ENCODE assay signal across 8 mouse cellular contexts in genomic region chr9:31400441-31400840, GRCm38 (mm10). TPM values are rescaled to one million over a fixed set of nuclear protein-coding genes. Genes with fewer than 3 reads are reported as not detected.
DNase-seq lines count a peak whose midpoint lies in the region; ATAC-seq and TF ChIP-seq lines count a peak whose summit lies in the region.

No protein-coding gene starts in this region.

- no peak overlapping the region for H3K4me2 ChIP-seq in forebrain, embryonic 14.5 days (ENCODE audit: low read length)
- H3K4me2 ChIP-seq in forebrain, embryonic 15.5 days (replicated peaks): no peak overlapping the region

- no peaks in the 10 kb centered on the region for H3K9me3 ChIP-seq in forebrain, embryonic 14.5 days (replicated peaks; ENCODE audit: control insufficient read depth, low read length)
- H3K9me3 ChIP-seq in forebrain, embryonic 15.5 days: no peaks in the 10 kb centered on the region

- H3K27me3 ChIP-seq in forebrain, embryonic 14.5 days (replicated peaks; ENCODE audit: control insufficient read depth, insufficient read depth, low read length): no peaks in the 10 kb centered on the region
- H3K27me3 ChIP-seq in forebrain, embryonic 15.5 days: no peaks in the 10 kb centered on the region

- H3K4me3 ChIP-seq in forebrain, embryonic 14.5 days (ENCODE audit: low read depth, low read length): no peak overlapping the region
- no peak overlapping the region for H3K4me3 ChIP-seq in forebrain, embryonic 15.5 days
- H3K4me3 ChIP-seq in bone marrow macrophage, adult 2 months (ENCODE audit: insufficient read depth, low read length): no peak overlapping the region
- H3K4me3 ChIP-seq in layer of hippocampus, adult 2 months: no peak overlapping the region

- DNase-seq in forebrain, embryonic 14.5 days (ENCODE audit: low spot score): peak; percentile 68
- peak; percentile 52 for DNase-seq in CD4-positive helper T cell, adult 2 months (ENCODE audit: low read depth, low spot score)
- DNase-seq in fibroblast of lung, adult 2 months (ENCODE audit: low read depth): peak; percentile 44
- peak; percentile 58 to 78 for DNase-seq in layer of hippocampus, adult 2 months (ENCODE audit: low spot score in 2 of 2)
- DNase-seq in lung, postnatal 4 days: peak; percentile 61 to 80
- DNase-seq in spleen, postnatal 14 days (ENCODE audit: low spot score in 2 of 2): peak; percentile 37 to 71

- no peak for ATAC-seq in forebrain, embryonic 14.5 days
- ATAC-seq in forebrain, embryonic 15.5 days (replicated peaks): no peak

- TF ChIP-seq CTCF in bone marrow macrophage, adult 2 months (IDR thresholded peaks at IDR 0.05; ENCODE audit: low read depth, low read length): peak; percentile 60
- TF ChIP-seq CTCF in layer of hippocampus, adult 2 months (conservative IDR thresholded peaks at IDR 0.05): peak; percentile 91

- TF ChIP-seq POLR2A in bone marrow macrophage, adult 2 months (IDR thresholded peaks at IDR 0.05; ENCODE audit: borderline replicate concordance, low read depth, low read length): no peak

- H3K36me3 ChIP-seq in forebrain, embryonic 14.5 days (ENCODE audit: control insufficient read depth, insufficient read depth, low read length): peaks cover 97% of the 10 kb centered on the region
- H3K36me3 ChIP-seq in forebrain, embryonic 15.5 days: peaks cover 93% of the 10 kb centered on the region

- WGBS in forebrain, embryonic 14.5 days: 58% methylated on average over 4 of the region's 4 CpGs
- 52% methylated on average over 4 of the region's 4 CpGs for WGBS in forebrain, embryonic 15.5 days

- H3K4me1 ChIP-seq in forebrain, embryonic 14.5 days (ENCODE audit: control insufficient read depth, insufficient read depth, low read length): no peaks in the 10 kb centered on the region
- H3K4me1 ChIP-seq in forebrain, embryonic 15.5 days: no peaks in the 10 kb centered on the region
- H3K4me1 ChIP-seq in bone marrow macrophage, adult 2 months (ENCODE audit: control insufficient read depth, insufficient read depth, low read length): no peaks in the 10 kb centered on the region

- H3K9ac ChIP-seq in forebrain, embryonic 14.5 days (ENCODE audit: low read length): no peak overlapping the region
- H3K9ac ChIP-seq in forebrain, embryonic 15.5 days (replicated peaks): no peak overlapping the region

- no peak overlapping the region for H3K27ac ChIP-seq in forebrain, embryonic 14.5 days (ENCODE audit: low read depth, low read length)
- no peak overlapping the region for H3K27ac ChIP-seq in forebrain, embryonic 15.5 days (replicated peaks)
- H3K27ac ChIP-seq in bone marrow macrophage, adult 2 months (ENCODE audit: insufficient read depth, low read depth, low read length): no peak overlapping the region
- H3K27ac ChIP-seq in layer of hippocampus, adult 2 months: no peak overlapping the region

RNA-seq across cellular contexts. Expression of gene Nfrkb, which starts 14.4 kb away (rescaled TPM):
- 30.0 and 31.9 TPM in 2 replicates for polyA plus RNA-seq in forebrain, embryonic 14.5 days (2014; fragmentation: Nextera tagmentation; extraction: Ambion mirVana)
- 27.3 and 31.6 TPM in 2 replicates for polyA plus RNA-seq in forebrain, embryonic 15.5 days (2015; fragmentation: Nextera tagmentation; extraction: Ambion mirVana)
- 13.1 and 14.2 TPM in 2 replicates for polyA plus RNA-seq in bone marrow macrophage, adult 2 months (2012; ENCODE audit: insufficient read depth, insufficient read length, missing spikeins)
- 10 to 100 TPM; 33.1 to 33.6 TPM for total RNA-seq in layer of hippocampus, adult 2 months (2021)
